Mouse (Mus musculus): ENCODE measurements around the gene Minpp1. TPM values are rescaled to one million over a fixed set of nuclear protein-coding genes. Genes with fewer than 3 reads are reported as not detected.

Gene Minpp1
- polyA plus RNA-seq, 1 experiment from 2014 or later = 50.8 TPM

DNA sequence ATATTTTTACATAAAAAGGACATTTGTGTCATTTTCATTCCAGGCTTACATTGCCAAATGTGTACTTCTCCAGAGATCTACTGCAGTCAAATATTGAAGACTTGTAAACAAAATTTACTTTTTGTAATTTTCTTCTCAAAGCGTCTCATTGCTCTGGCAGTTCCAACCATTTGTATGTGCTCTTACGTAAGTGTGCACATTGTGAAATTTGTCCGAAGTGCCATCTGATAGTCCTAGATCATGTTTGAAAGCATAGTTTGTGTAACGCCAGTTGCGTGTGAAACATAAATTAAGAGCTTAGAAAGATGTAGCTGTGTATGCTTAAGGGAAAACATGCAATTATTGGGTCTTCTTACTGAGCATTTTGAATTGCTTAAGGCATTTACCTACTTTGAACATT, 20.9 kb downstream of the Minpp1 start:
- in situ Hi-C loops (cut with MboI; ENCODE audit: low pct_unique_long_range_greater_than_20kb) = loop anchor here (25.0 kb wide), 1 partner anchor 731 kb away; no protein-coding TSS in a partner anchor
- DNase-seq (ENCODE audit: low read depth, low spot score) (no peak), ATAC-seq (no peak)
- no peak for TF ChIP-seq CTCF (IDR thresholded peaks at IDR 0.05)
- no peaks in the 10 kb centered on the region for H3K27me3 ChIP-seq
- POLR2A ChIA-PET = no interaction called here
- CTCF ChIA-PET = interaction anchor here (1.0 kb wide), 1 partner anchor 17 kb away, joined by 3 read pairs; no protein-coding TSS in a partner anchor

DNA sequence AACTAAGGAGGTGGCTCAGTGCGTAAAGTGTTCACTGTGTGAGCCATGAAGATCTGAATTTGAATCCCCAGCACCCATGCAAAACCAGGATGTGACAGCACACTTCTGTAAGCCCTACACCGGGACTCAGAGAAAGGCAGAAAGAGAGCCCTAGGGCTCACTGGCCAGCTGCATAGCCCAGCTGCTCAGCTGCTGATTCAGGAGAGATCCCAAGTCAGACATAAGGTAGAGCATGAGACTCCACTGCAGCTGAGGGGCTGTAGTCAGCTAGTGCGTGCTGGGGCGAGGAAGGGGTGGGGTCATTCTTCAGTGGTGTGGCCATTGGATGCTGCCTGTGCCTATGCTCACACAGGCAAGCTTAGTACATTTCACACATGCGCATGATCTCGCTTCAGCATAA, 21.5 kb downstream of the Minpp1 start:
- no peak for TF ChIP-seq CTCF (IDR thresholded peaks at IDR 0.05)
- DNase-seq (ENCODE audit: low read depth, low spot score) (no peak), ATAC-seq (no peak)
- POLR2A ChIA-PET = interaction anchor here (0.7 kb wide), 1 partner anchor 16 kb away, joined by 3 read pairs; no protein-coding TSS in a partner anchor
- CTCF ChIA-PET = interaction anchor here (1.0 to 1.5 kb wide), 2 partner anchors 8 to 16 kb away, joined by 3 to 4 read pairs; no protein-coding TSS in a partner anchor
- in situ Hi-C loops (cut with MboI; ENCODE audit: low pct_unique_long_range_greater_than_20kb) = loop anchor here (25.0 kb wide), 1 partner anchor 730 kb away; no protein-coding TSS in a partner anchor
- no peaks in the 10 kb centered on the region for H3K27me3 ChIP-seq

DNA sequence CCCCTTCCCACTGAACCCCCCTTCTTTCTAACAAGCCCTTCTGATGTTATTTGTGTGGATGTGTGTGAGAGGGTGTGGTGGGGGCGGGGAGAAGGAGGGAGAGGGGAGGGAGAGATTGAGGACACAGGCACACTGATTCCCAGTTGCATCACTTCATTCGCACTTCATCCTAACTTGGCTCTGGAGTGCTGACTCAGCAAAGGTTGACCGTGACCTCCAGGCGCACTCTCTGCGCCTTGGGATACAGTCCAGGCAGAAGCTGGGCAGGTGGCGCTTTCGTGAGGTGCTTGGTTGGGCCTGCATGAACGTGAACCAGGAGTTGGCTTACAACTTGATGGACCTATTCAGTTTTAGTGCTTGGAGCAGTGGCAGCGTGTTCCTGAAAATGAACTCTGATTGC, 22.0 kb downstream of the Minpp1 start:
- POLR2A ChIA-PET = interaction anchor here (0.7 kb wide), 1 partner anchor 17 kb away, joined by 3 read pairs; no protein-coding TSS in a partner anchor
- no peaks in the 10 kb centered on the region for H3K27me3 ChIP-seq
- in situ Hi-C loops (cut with MboI; ENCODE audit: low pct_unique_long_range_greater_than_20kb) = loop anchor here (25.0 kb wide), 1 partner anchor 730 kb away; no protein-coding TSS in a partner anchor
- ATAC-seq = no peak
- DNase-seq (ENCODE audit: low read depth, low spot score) = no peak
- TF ChIP-seq CTCF (IDR thresholded peaks at IDR 0.05) = no peak
- CTCF ChIA-PET = interaction anchor here (1.5 kb wide), 1 partner anchor 8 kb away, joined by 4 read pairs; no protein-coding TSS in a partner anchor

DNA sequence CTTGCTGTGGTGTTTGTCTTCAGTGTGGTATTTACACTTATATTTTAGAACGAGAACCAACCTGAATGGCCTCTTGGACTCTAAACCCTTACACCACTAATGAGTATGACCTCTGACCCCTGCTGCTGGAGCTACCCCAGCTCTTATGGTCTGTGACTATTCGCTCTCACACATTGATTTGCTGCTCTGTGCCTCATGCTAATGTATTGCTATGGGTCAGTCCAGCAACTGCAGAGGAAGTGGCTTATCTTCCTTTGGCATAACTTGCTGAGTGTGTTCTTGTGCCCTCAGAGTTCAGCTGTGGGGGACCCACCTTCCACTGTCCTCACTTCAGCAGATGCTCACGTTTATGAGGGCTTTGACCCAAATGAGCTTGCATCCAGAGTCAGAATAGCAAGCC, 24.7 kb downstream of the Minpp1 start:
- ChIA-PET POLR2A (interaction anchor here (0.6 kb wide), 1 partner anchor 614 kb away, joined by 3 read pairs; no protein-coding TSS in a partner anchor), CTCF (no interaction called here)
- no peak for TF ChIP-seq CTCF (IDR thresholded peaks at IDR 0.05)
- no peak for ATAC-seq
- no peak for DNase-seq (ENCODE audit: low read depth, low spot score)
- H3K27me3 ChIP-seq = no peaks in the 10 kb centered on the region
- in situ Hi-C loops (cut with MboI; ENCODE audit: low pct_unique_long_range_greater_than_20kb) = loop anchor here (25.0 kb wide), 1 partner anchor 727 kb away; no protein-coding TSS in a partner anchor

DNA sequence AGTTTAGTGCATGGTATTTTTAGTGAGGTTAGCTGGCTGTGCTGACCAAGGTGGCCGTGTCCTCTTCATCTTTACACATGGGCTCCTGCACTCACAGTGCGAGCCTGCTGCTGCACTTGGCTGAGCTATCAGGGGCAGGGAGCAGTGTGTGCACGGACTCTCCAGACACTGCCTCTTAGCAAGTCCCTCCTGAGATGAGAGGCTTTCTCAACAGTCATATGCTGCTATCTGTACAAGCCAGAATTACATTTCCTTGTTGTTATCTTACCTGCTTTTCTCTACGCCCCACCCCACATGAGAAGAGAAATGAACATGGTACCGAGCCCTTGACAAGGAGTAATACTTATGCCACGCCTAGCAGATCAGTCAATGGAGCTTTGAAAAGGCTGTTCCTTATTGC, 25.4 kb downstream of the Minpp1 start:
- POLR2A ChIA-PET = interaction anchor here (0.6 kb wide), 1 partner anchor 613 kb away, joined by 3 read pairs; no protein-coding TSS in a partner anchor
- H3K27me3 ChIP-seq = no peaks in the 10 kb centered on the region
- no peak for DNase-seq (ENCODE audit: low read depth, low spot score)
- ATAC-seq = no peak
- in situ Hi-C loops (cut with MboI; ENCODE audit: low pct_unique_long_range_greater_than_20kb) = loop anchor here (25.0 kb wide), 1 partner anchor 726 kb away; no protein-coding TSS in a partner anchor
- CTCF ChIA-PET = no interaction called here
- TF ChIP-seq CTCF (IDR thresholded peaks at IDR 0.05) = no peak

DNA sequence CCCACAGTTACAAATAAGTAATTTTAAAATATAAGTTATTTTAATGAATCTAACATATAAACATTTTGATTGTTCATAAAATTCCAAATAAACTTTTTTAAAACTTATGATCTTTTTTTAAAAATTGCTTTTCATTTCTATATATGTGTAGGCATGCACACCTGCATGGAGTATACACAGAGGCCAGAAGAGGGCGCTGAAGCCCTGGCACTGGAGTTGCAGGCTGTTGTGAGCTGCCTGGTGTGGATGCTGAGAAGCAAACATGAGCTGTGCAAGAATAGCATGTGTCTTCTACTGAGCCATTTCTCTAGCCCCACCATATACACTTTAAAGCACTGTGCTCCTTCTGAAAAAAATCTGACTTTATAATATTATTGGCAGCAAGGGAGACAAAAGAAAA, 26.9 kb downstream of the Minpp1 start:
- no peak for DNase-seq (ENCODE audit: low read depth, low spot score)
- ATAC-seq = no peak
- TF ChIP-seq CTCF (IDR thresholded peaks at IDR 0.05) = peak; percentile 61

DNA sequence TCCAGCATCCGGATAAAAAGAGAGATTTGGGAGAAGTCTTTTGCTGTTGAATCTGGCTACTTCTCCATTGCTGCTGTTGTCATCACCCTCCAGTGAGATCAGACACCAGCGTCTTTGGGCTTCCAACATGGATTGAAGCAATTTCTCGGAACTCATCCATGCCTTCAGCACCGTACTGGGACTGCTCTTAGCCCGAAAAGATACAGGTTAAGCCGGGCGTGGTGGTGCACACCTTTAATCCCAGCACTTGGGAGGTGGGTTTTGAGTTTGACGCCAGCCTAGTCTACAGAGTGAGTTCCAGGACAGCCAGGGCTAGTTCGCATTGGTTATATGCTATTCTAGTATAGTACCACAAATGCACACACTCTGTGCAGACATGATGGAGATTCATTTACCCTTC, 31.0 kb downstream of the Minpp1 start:
- no peaks in the 10 kb centered on the region for H3K27me3 ChIP-seq
- ChIA-PET CTCF (interaction anchor here (1.0 kb wide), 1 partner anchor 14 kb away, joined by 3 read pairs; no protein-coding TSS in a partner anchor), POLR2A (no interaction called here)
- TF ChIP-seq CTCF (IDR thresholded peaks at IDR 0.05) = no peak
- in situ Hi-C loops (cut with MboI; ENCODE audit: low pct_unique_long_range_greater_than_20kb) = loop anchor here (25.0 kb wide), 1 partner anchor 721 kb away; no protein-coding TSS in a partner anchor
- no peak for DNase-seq (ENCODE audit: low read depth, low spot score)
- no peak for ATAC-seq

More for the DNA sequence above, 26.9 kb downstream of the Minpp1 start:
- CTCF ChIA-PET = interaction anchor here (0.7 to 1.5 kb wide), 3 partner anchors 172 to 199 kb away, joined by 3 to 5 read pairs (median 3); no protein-coding TSS in a partner anchor
- H3K27me3 ChIP-seq = no peaks in the 10 kb centered on the region
- POLR2A ChIA-PET = no interaction called here
- in situ Hi-C loops (cut with MboI; ENCODE audit: low pct_unique_long_range_greater_than_20kb) = loop anchor here (25.0 kb wide), 1 partner anchor 725 kb away; no protein-coding TSS in a partner anchor

DNA sequence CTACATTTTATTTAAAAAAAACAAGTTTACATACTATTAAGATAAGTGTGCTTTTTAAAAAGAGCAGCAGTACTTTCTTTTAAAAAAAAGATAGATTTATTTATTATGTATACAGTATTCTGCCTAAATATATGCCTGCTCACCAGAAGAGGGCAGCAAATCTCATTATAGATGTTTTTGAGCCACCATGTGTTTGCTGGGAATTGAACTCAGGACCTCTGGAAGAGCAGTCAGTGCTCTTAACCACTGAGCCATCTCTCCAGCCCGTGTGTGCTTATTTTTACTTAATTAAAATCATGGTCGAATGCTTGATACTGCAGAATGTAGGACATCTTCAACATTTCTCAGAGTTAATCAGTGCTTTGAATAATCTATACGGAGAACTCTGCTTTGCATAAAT, 35.9 kb downstream of the Minpp1 start:
- ATAC-seq (no peak), DNase-seq (ENCODE audit: low read depth, low spot score) (no peak)
- no peaks in the 10 kb centered on the region for H3K27me3 ChIP-seq
- TF ChIP-seq CTCF (IDR thresholded peaks at IDR 0.05) = peak; percentile 56
- in situ Hi-C loops (cut with MboI; ENCODE audit: low pct_unique_long_range_greater_than_20kb) = loop anchor here (25.0 kb wide), 1 partner anchor 716 kb away; no protein-coding TSS in a partner anchor
- CTCF ChIA-PET = no interaction called here
- POLR2A ChIA-PET = interaction anchor here (0.6 kb wide), 1 partner anchor 22 kb away, joined by 3 read pairs; no protein-coding TSS in a partner anchor

DNA sequence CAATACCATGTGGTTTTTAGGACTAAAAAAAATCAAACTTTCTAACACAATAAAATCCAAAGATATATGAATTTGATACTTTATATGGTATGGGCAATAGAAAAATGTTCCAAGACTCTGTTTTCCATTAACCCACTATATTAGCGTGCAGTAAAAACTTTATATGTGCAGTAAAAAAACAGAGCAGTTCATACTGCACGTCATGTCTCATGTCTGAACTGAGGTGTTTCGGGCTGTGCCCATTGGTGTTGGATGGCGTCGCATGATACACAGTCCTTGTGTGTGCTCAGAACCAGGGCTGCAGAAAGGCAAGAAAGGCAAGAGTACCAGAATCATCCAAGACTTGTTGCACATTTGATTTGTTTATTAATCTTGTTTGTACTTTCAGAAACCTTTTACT, 36.7 kb downstream of the Minpp1 start:
- DNase-seq (ENCODE audit: low read depth, low spot score) (no peak), ATAC-seq (no peak)
- TF ChIP-seq CTCF (IDR thresholded peaks at IDR 0.05) = no peak
- no peaks in the 10 kb centered on the region for H3K27me3 ChIP-seq
- POLR2A ChIA-PET = no interaction called here
- in situ Hi-C loops (cut with MboI; ENCODE audit: low pct_unique_long_range_greater_than_20kb) = loop anchor here (25.0 kb wide), 1 partner anchor 715 kb away; no protein-coding TSS in a partner anchor
- CTCF ChIA-PET = interaction anchor here (0.9 to 1.4 kb wide), 2 partner anchors 9 to 12 kb away, joined by 3 to 5 read pairs; no protein-coding TSS in a partner anchor

DNA sequence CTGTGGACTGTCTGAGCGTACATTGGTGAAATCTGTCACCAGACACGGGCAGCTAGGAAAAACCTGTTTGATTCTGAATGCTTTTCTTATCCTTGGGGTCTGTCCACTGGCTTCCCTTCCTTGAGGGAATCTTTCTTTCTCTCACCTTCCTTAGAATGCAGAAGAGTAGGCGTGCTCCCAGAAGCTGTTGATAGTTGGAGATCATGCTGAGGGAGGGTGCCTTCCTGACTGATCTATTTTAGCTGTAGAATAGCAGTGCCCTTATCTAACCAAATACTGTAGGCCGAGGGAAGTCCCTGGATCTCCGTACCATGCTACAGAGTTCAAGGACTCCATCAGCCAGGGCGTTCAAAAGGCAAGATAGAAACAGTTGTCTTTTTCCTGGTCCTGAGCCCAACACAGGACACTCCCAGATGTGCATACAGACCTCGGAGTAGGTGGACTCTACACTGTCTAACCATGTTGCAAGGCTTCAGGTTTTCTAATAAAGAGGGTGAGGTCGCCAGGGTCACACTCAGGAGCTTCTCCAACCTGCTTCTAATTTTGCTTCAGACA, 37.3 kb downstream of the Minpp1 start:
- DNase-seq (ENCODE audit: low read depth, low spot score) = no peak
- CTCF ChIA-PET = interaction anchor here (0.7 to 1.4 kb wide), 4 partner anchors 9 to 91 kb away, joined by 3 to 5 read pairs (median 3); no protein-coding TSS in a partner anchor
- POLR2A ChIA-PET = no interaction called here
- in situ Hi-C loops (cut with MboI; ENCODE audit: low pct_unique_long_range_greater_than_20kb) = loop anchor here (25.0 kb wide), 1 partner anchor 714 kb away; no protein-coding TSS in a partner anchor
- TF ChIP-seq CTCF (IDR thresholded peaks at IDR 0.05) = no peak
- no peaks in the 10 kb centered on the region for H3K27me3 ChIP-seq
- no peak for ATAC-seq

Data from Patski (cell line).